Mouse (Mus musculus) lung, postnatal 25 days (tissue): ENCODE measurements around the gene Cdk4.
A peak's percentile ranks its signal among the peaks of the same experiment; 100 is the strongest.
"Not testable (repeated sequence)": the region's sequence is repeated elsewhere in the genome, so short reads cannot be mapped to it uniquely, and the experiment has no call there.

Experiments used
- DNase-seq: peaks from one replicate; pipeline ENCODE4 v3.0.0; 2022; ENCODE audit warnings: low spot score

Gene Cdk4

GRCm38 (mm10) chr10:127058161-127058560 lies 5.2 kb upstream of the Cdk4 start:
- DNase-seq = peak; percentile 79

- no peak for DNase-seq
These were observed 4.6 kb upstream of the Cdk4 start for GRCm38 (mm10) chr10:127058708-127059107.

GRCm38 (mm10) chr10:127059174-127059967 lies 4.0 kb upstream of the Cdk4 start:
- no peak for DNase-seq

GRCm38 (mm10) chr10:127059968-127060916 lies 3.1 kb upstream of the Cdk4 start, which contains the start of gene March9:
Gene March9, minus strand, starts transcription at chr10:127060184.
- peak; percentile 82 for DNase-seq

- DNase-seq = no peak
These were observed 2.2 kb upstream of the Cdk4 start for GRCm38 (mm10) chr10:127061085-127061484.

GRCm38 (mm10) chr10:127061513-127061912 lies 1.8 kb upstream of the Cdk4 start:
- no peak for DNase-seq

- DNase-seq = not testable (repeated sequence)
These were observed 1.2 kb upstream of the Cdk4 start for GRCm38 (mm10) chr10:127062101-127062500.

- no peak for DNase-seq
These were observed 831 bp upstream of the Cdk4 start for GRCm38 (mm10) chr10:127062503-127062902.

- DNase-seq = no peak
These were observed 858 bp downstream of the Cdk4 start for GRCm38 (mm10) chr10:127063913-127064870.

- no peak for DNase-seq
These were observed 2.6 kb downstream of the Cdk4 start for GRCm38 (mm10) chr10:127065981-127066380.

GRCm38 (mm10) chr10:127066519-127067018 lies 3.2 kb downstream of the Cdk4 start:
- DNase-seq = no peak

GRCm38 (mm10) chr10:127068360-127069038 lies 5.2 kb downstream of the Cdk4 start:
- no peak for DNase-seq

GRCm38 (mm10) chr10:127069281-127070189 lies 6.2 kb downstream of the Cdk4 start:
- DNase-seq = no peak

- peak; percentile 97 for DNase-seq
These were observed 7.1 kb downstream of the Cdk4 start, which contains the start of gene Tspan31 for GRCm38 (mm10) chr10:127070190-127071121. Gene Tspan31, minus strand, starts transcription at chr10:127070264.

GRCm38 (mm10) chr10:127071203-127071602 lies 7.9 kb downstream of the Cdk4 start:
- DNase-seq = no peak

- not testable (repeated sequence) for DNase-seq
These were observed 8.9 kb downstream of the Cdk4 start for GRCm38 (mm10) chr10:127072270-127072669.

- not testable (repeated sequence) for DNase-seq
These were observed 9.6 kb downstream of the Cdk4 start for GRCm38 (mm10) chr10:127072969-127073368.

- DNase-seq = no peak
These were observed 10.6 kb downstream of the Cdk4 start for GRCm38 (mm10) chr10:127073981-127074380.
